Comparison of ENCODE assay signal across 8 mouse cellular contexts in genomic region chr2:119476166-119476565, GRCm38 (mm10). TPM values are rescaled to one million over a fixed set of nuclear protein-coding genes. Genes with fewer than 3 reads are reported as not detected.
DNase-seq lines count a peak whose midpoint lies in the region; ATAC-seq and TF ChIP-seq lines count a peak whose summit lies in the region.

No protein-coding gene starts in this region.

- H3K27me3 ChIP-seq in kidney, postnatal 0 days (ENCODE audit: insufficient read depth, low read length) = no peaks in the 10 kb centered on the region
- no peaks in the 10 kb centered on the region for H3K27me3 ChIP-seq in embryonic facial prominence, embryonic 11.5 days (ENCODE audit: control insufficient read depth, insufficient read depth, low read length)
- no peaks in the 10 kb centered on the region for H3K27me3 ChIP-seq in hindbrain, postnatal 0 days (ENCODE audit: insufficient read depth, low read length)
- H3K27me3 ChIP-seq in midbrain, embryonic 16.5 days (ENCODE audit: control insufficient read depth, insufficient read depth, low read depth, low read length) = no peaks in the 10 kb centered on the region

- 6% methylated on average over 7 of the region's 7 CpGs for WGBS in kidney, postnatal 0 days
- 22% methylated on average over 7 of the region's 7 CpGs for WGBS in embryonic facial prominence, embryonic 11.5 days
- WGBS in hindbrain, postnatal 0 days = 24% methylated on average over 7 of the region's 7 CpGs
- 25% methylated on average over 7 of the region's 7 CpGs for WGBS in midbrain, embryonic 16.5 days

- no peaks in the 10 kb centered on the region for H3K4me1 ChIP-seq in kidney, postnatal 0 days (replicated peaks; ENCODE audit: insufficient read depth, low read length)
- no peaks in the 10 kb centered on the region for H3K4me1 ChIP-seq in embryonic facial prominence, embryonic 11.5 days (ENCODE audit: control insufficient read depth, insufficient read depth, low read length)
- H3K4me1 ChIP-seq in hindbrain, postnatal 0 days (ENCODE audit: insufficient read depth, low read length) = 0 out of 2 replicates have a peak, but pooled peaks cover 6% of the 10 kb centered on the region
- peaks cover 21% of the 10 kb centered on the region for H3K4me1 ChIP-seq in midbrain, embryonic 16.5 days (ENCODE audit: control insufficient read depth, insufficient read depth, low read length)

- no peak for ATAC-seq in kidney, postnatal 0 days (replicated peaks; ENCODE audit: low FRiP score, low read depth)
- ATAC-seq in embryonic facial prominence, embryonic 11.5 days (replicated peaks; ENCODE audit: insufficient number of reproducible peaks, low FRiP score, low TSS enrichment, low read depth) = no peak
- ATAC-seq in hindbrain, postnatal 0 days = no peak
- no peak for ATAC-seq in midbrain, embryonic 16.5 days

- peak overlapping the region; percentile 96 for H3K4me3 ChIP-seq in kidney, postnatal 0 days (replicated peaks; ENCODE audit: low read depth, low read length)
- peak overlapping the region; percentile 96 for H3K4me3 ChIP-seq in embryonic facial prominence, embryonic 11.5 days (ENCODE audit: low read depth, low read length)
- peak overlapping the region; percentile 99 for H3K4me3 ChIP-seq in hindbrain, postnatal 0 days (ENCODE audit: low read length)
- H3K4me3 ChIP-seq in midbrain, embryonic 16.5 days (ENCODE audit: low read depth, low read length) = peak overlapping the region; percentile 96

- DNase-seq in kidney, postnatal 0 days (ENCODE audit: low spot score) = no peak
- DNase-seq in kidney, postnatal 25 days = no peak
- DNase-seq in embryonic facial prominence, embryonic 11.5 days (ENCODE audit: low spot score) = no peak
- no peak for DNase-seq in hindbrain, postnatal 0 days (ENCODE audit: low spot score)
- DNase-seq in left cerebral cortex, adult 9 months (ENCODE audit: low spot score in 2 of 2) = no peak
- no peak for DNase-seq in adipocyte (ENCODE audit: low spot score)
- DNase-seq in c-Kit-positive CD71-positive TER-119-positive erythroid progenitor cells, embryonic 14.5 days (ENCODE audit: low spot score) = no peak

- H3K36me3 ChIP-seq in kidney, postnatal 0 days (ENCODE audit: insufficient read depth, low read length) = no peaks in the 10 kb centered on the region
- no peaks in the 10 kb centered on the region for H3K36me3 ChIP-seq in embryonic facial prominence, embryonic 11.5 days (replicated peaks; ENCODE audit: control insufficient read depth, insufficient read depth, low read depth, low read length)
- no peaks in the 10 kb centered on the region for H3K36me3 ChIP-seq in hindbrain, postnatal 0 days (ENCODE audit: insufficient read depth, low read length)
- no peaks in the 10 kb centered on the region for H3K36me3 ChIP-seq in midbrain, embryonic 16.5 days (ENCODE audit: control insufficient read depth, insufficient read depth, low read length)

- H3K4me2 ChIP-seq in kidney, postnatal 0 days (ENCODE audit: low read length) = peak overlapping the region; percentile 70
- H3K4me2 ChIP-seq in embryonic facial prominence, embryonic 11.5 days (ENCODE audit: low read depth, low read length) = peak overlapping the region; percentile 81
- H3K4me2 ChIP-seq in hindbrain, postnatal 0 days (ENCODE audit: low read depth, low read length) = peak overlapping the region; percentile 69
- peak overlapping the region; percentile 68 for H3K4me2 ChIP-seq in midbrain, embryonic 16.5 days (ENCODE audit: low read length)

- H3K27ac ChIP-seq in kidney, postnatal 0 days = peak overlapping the region; percentile 100
- H3K27ac ChIP-seq in embryonic facial prominence, embryonic 11.5 days (replicated peaks; ENCODE audit: low read depth, low read length) = no peak overlapping the region
- no peak overlapping the region for H3K27ac ChIP-seq in hindbrain, postnatal 0 days
- no peak overlapping the region for H3K27ac ChIP-seq in midbrain, embryonic 16.5 days (ENCODE audit: low read length)

- H3K9ac ChIP-seq in kidney, postnatal 0 days (ENCODE audit: low read depth, low read length) = peak overlapping the region; percentile 100; the same call in 1 of the 2 replicates
- H3K9ac ChIP-seq in embryonic facial prominence, embryonic 11.5 days (replicated peaks; ENCODE audit: low read length) = peak overlapping the region; percentile 10; the same call in 1 of the 2 replicates
- peak overlapping the region; percentile 100; the same call in 1 of the 2 replicates for H3K9ac ChIP-seq in hindbrain, postnatal 0 days (replicated peaks; ENCODE audit: low read length)
- peak overlapping the region; percentile 89; the same call in 1 of the 2 replicates for H3K9ac ChIP-seq in midbrain, embryonic 16.5 days (ENCODE audit: low read depth, low read length)

- TF ChIP-seq CTCF in kidney, postnatal 0 days (IDR thresholded peaks at IDR 0.05; ENCODE audit: low read depth) = no peak
- TF ChIP-seq CTCF in hindbrain, postnatal 0 days (IDR thresholded peaks at IDR 0.05; ENCODE audit: low read depth) = no peak

- no peaks in the 10 kb centered on the region for H3K9me3 ChIP-seq in kidney, postnatal 0 days (replicated peaks; ENCODE audit: low read length)
- H3K9me3 ChIP-seq in embryonic facial prominence, embryonic 11.5 days (replicated peaks; ENCODE audit: control insufficient read depth, low read length) = no peaks in the 10 kb centered on the region
- H3K9me3 ChIP-seq in hindbrain, postnatal 0 days (ENCODE audit: low read length) = no peaks in the 10 kb centered on the region
- H3K9me3 ChIP-seq in midbrain, embryonic 16.5 days (replicated peaks; ENCODE audit: control insufficient read depth, low read length, poor library complexity, severe bottlenecking) = no peaks in the 10 kb centered on the region

RNA-seq across cellular contexts. Expression of gene Ino80, which starts 1.3 kb away (rescaled TPM):
- 3.5 TPM in 2 replicates for polyA plus RNA-seq in kidney, postnatal 0 days (2015; fragmentation: Nextera tagmentation; extraction: Ambion mirVana)
- 3.6 and 4.3 TPM in 2 replicates for polyA plus RNA-seq in embryonic facial prominence, embryonic 11.5 days (2014; fragmentation: Nextera tagmentation; extraction: Ambion mirVana)
- 12.3 and 13.4 TPM in 2 replicates for total RNA-seq in hindbrain, postnatal 0 days (2014; rRNA removed)
- polyA plus RNA-seq in hindbrain, postnatal 0 days (2015; fragmentation: Nextera tagmentation; extraction: Ambion mirVana) = 2.3 and 2.7 TPM in 2 replicates
- 2.7 and 3.8 TPM in 2 replicates for polyA plus RNA-seq in midbrain, embryonic 16.5 days (2015; fragmentation: Nextera tagmentation; extraction: Ambion mirVana)

Comparison
In these comparisons a context has a peak if more than half of its experiments do, and no peak if none do; other contexts are left out.
1. H3K9ac ChIP-seq: peak in every context shown above with its lines; median percentile 100 in kidney, postnatal 0 days; 100 in hindbrain, postnatal 0 days; 89 in midbrain, embryonic 16.5 days; 10 in embryonic facial prominence, embryonic 11.5 days.